Mouse (Mus musculus): ENCODE results near the gene Lsm10. TPM values are rescaled to one million over a fixed set of nuclear protein-coding genes. Genes with fewer than 3 reads are reported as not detected.

The Lsm10 gene
- polyA plus RNA-seq, 1 experiment: 13.3 TPM

DNA sequence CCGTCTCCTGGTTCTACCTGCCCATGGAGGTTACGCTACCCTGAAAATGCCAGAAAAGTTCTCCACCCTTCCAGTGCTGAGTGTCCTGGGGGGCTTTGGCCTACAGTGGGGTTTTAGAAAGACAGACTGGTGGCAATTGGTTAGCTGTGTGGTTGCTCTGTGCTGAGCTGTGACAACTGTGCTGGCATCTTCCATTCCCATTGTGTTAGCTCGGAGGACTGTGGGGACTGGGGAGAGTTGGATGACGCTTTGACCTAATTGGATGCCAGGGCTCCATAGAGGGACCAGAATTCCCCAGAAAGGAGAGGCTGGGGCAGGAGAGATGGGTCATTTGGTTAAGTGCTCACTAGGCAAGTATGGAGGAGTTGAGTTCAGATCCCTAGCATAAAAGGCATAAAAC, 37.8 kb downstream of the Lsm10 start:
- no peak overlapping the region for H3K27ac ChIP-seq (ENCODE audit: insufficient read depth, low read depth, low read length)
- H3K4me1 ChIP-seq (ENCODE audit: control insufficient read depth, insufficient read depth, insufficient read length, low read length): peaks cover 10% of the 10 kb centered on the region; the same call in 1 of the 2 replicates
- TF ChIP-seq POLR2A (IDR thresholded peaks at IDR 0.05; ENCODE audit: low read depth, low read length) (no peak), CTCF (IDR thresholded peaks at IDR 0.05; ENCODE audit: extremely low read depth, insufficient read length, insufficient replicate concordance, low read depth, low read length) (no peak)
- WGBS: 96% methylated on average over 4 of the region's 4 CpGs
- H3K36me3 ChIP-seq (ENCODE audit: control insufficient read depth, insufficient read depth, low read length): peaks cover 69% of the 10 kb centered on the region
- H3K27me3 ChIP-seq (ENCODE audit: control insufficient read depth, insufficient read depth, low read length): no peaks in the 10 kb centered on the region
- no peak overlapping the region for H3K4me3 ChIP-seq (ENCODE audit: low read depth, low read length)

DNA sequence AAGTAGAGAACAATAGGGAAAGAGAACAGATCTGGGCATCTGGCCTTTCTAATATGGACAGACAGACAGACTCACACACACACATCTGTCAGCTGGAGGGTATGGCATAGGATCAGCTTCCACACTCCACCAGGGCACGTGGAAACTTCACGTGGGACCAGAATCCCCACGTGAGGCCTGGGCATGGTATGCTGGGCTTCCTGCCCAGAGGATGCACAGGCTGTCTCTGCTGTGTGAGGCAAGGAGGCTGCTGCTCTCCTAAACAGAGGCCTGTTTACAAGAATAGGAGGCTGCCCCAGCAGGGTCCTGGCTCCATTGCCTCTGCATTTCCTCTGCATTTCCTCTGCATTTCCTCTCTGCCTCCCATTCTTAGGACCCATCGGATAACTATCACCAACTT, 38.2 kb downstream of the Lsm10 start:
- Histone ChIP-seq H3K4me3 (ENCODE audit: low read depth, low read length) (no peak overlapping the region), H3K27ac (ENCODE audit: insufficient read depth, low read depth, low read length) (no peak overlapping the region; the same call in 1 of the 2 replicates), H3K4me1 (ENCODE audit: control insufficient read depth, insufficient read depth, insufficient read length, low read length) (peaks cover 10% of the 10 kb centered on the region; the same call in 1 of the 2 replicates), H3K27me3 (ENCODE audit: control insufficient read depth, insufficient read depth, low read length) (no peaks in the 10 kb centered on the region), H3K36me3 (ENCODE audit: control insufficient read depth, insufficient read depth, low read length) (peaks cover 69% of the 10 kb centered on the region)
- WGBS: 90% methylated on average over 4 of the region's 4 CpGs
- no peak for TF ChIP-seq CTCF (IDR thresholded peaks at IDR 0.05; ENCODE audit: extremely low read depth, insufficient read length, insufficient replicate concordance, low read depth, low read length)
- TF ChIP-seq POLR2A (IDR thresholded peaks at IDR 0.05; ENCODE audit: low read depth, low read length): no peak

DNA sequence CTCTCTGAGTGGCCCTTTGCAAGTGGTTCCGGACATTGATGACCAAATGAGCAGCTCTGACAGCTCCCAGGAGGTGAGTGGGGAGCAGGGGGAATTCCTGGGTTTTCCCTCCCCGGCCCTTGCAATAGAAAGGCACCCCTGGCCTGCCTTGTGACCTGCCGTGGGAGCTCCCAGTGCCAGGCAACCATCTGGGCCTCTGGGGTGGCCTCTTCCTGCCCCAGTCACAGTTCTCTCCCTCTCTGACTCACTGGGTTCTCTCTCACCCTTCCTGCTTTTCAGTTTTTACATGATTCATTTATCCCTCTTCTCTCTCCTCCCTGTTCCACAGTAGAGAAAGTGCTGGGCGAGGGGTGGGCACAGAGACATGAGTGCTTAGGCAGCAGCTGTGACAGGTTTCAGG, 41.4 kb downstream of the Lsm10 start:
- no peak for TF ChIP-seq CTCF (IDR thresholded peaks at IDR 0.05; ENCODE audit: extremely low read depth, insufficient read length, insufficient replicate concordance, low read depth, low read length)
- no peak for TF ChIP-seq POLR2A (IDR thresholded peaks at IDR 0.05; ENCODE audit: low read depth, low read length)
- Histone ChIP-seq H3K4me1 (ENCODE audit: control insufficient read depth, insufficient read depth, insufficient read length, low read length) (no peaks in the 10 kb centered on the region; the same call in 1 of the 2 replicates), H3K27me3 (ENCODE audit: control insufficient read depth, insufficient read depth, low read length) (no peaks in the 10 kb centered on the region), H3K36me3 (ENCODE audit: control insufficient read depth, insufficient read depth, low read length) (peaks cover 58% of the 10 kb centered on the region), H3K4me3 (ENCODE audit: low read depth, low read length) (no peak overlapping the region), H3K27ac (ENCODE audit: insufficient read depth, low read depth, low read length) (no peak overlapping the region)
- 87% methylated on average over 4 of the region's 4 CpGs for WGBS

DNA sequence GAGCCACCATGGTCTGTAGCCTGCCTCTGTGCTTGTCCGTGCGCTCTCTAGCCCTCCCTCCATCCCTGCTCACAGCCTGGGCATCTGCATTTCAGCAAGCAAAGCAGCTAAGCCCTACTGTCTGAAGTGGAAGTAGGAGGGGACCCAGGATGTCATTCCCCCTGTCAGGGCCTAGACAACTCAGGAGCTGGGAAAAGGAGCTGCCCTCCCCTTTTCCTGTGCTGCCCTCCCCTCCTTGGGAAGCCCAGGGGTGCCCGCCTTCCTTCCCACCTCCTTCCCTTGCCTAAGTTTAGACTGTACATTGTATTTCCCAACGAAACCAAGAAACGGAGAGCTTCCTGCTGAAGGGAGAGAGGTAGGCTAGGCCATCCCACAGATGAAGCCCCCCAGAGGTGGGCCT, 44.6 kb downstream of the Lsm10 start:
- Histone ChIP-seq H3K27ac (ENCODE audit: insufficient read depth, low read depth, low read length) (no peak overlapping the region), H3K4me1 (ENCODE audit: control insufficient read depth, insufficient read depth, insufficient read length, low read length) (no peaks in the 10 kb centered on the region), H3K27me3 (ENCODE audit: control insufficient read depth, insufficient read depth, low read length) (no peaks in the 10 kb centered on the region), H3K36me3 (ENCODE audit: control insufficient read depth, insufficient read depth, low read length) (peaks cover 44% of the 10 kb centered on the region), H3K4me3 (ENCODE audit: low read depth, low read length) (no peak overlapping the region)
- TF ChIP-seq POLR2A (IDR thresholded peaks at IDR 0.05; ENCODE audit: low read depth, low read length) (no peak), CTCF (IDR thresholded peaks at IDR 0.05; ENCODE audit: extremely low read depth, insufficient read length, insufficient replicate concordance, low read depth, low read length) (no peak)
- WGBS: 83% methylated on average over 5 of the region's 5 CpGs

DNA sequence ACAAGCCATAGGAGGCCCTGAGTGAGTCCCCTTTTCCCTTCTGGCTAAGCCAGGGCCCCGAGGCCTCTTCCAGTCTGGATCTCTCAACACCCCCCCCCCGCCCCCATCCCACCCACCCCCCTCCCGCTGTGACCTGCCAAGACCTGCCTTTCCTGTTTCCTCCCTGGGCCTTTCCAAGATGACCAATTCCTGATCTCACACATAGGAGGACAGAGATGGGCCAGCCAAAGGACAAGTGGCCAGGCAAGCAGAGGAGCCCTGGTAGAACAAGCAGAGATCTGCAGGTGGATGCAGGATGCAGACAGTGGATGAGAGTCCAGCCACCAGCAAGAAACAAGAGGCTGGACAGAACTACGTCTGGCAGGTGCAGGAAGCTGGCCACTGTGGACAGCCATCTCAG, 49.0 kb downstream of the Lsm10 start:
- WGBS: 32% methylated on average over 4 of the region's 4 CpGs
- H3K36me3 ChIP-seq (ENCODE audit: control insufficient read depth, insufficient read depth, low read length): peaks cover 4% of the 10 kb centered on the region
- no peak overlapping the region for H3K4me3 ChIP-seq (ENCODE audit: low read depth, low read length)
- 0 out of 2 replicates have a peak, but pooled peaks cover 3% of the 10 kb centered on the region for H3K27me3 ChIP-seq (ENCODE audit: control insufficient read depth, insufficient read depth, low read length)
- TF ChIP-seq POLR2A (IDR thresholded peaks at IDR 0.05; ENCODE audit: low read depth, low read length) (no peak), CTCF (IDR thresholded peaks at IDR 0.05; ENCODE audit: extremely low read depth, insufficient read length, insufficient replicate concordance, low read depth, low read length) (no peak)
- H3K27ac ChIP-seq (ENCODE audit: insufficient read depth, low read depth, low read length): no peak overlapping the region
- peaks cover 7% of the 10 kb centered on the region; the same call in 1 of the 2 replicates for H3K4me1 ChIP-seq (ENCODE audit: control insufficient read depth, insufficient read depth, insufficient read length, low read length)

DNA sequence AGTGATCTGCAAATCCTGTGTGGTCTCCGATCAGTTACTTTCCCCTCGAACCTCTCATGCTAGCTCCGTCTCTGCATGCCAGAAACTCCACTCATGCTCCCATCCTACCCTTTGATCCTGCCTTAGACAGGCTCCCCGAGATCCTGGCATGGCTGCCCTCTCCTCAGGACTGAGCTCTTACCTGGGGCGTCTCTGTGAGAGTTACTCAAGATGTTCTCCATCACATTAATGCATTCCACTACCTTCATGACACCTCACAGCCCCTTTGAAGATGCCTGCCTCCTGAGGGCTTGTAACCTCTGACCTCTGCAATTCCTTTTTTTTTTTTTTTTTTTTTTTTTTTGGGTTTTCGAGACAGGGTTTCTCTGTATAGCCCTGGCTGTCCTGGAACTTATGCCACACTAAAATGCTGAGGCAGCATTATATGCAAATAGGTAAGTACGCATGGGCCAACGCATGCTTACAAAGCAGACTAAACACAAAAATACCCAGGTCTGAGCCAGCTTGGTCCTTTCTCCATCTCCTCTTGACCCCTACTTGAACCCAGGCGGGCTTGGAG, 50.6 kb downstream of the Lsm10 start:
- no peak overlapping the region for H3K4me3 ChIP-seq (ENCODE audit: low read depth, low read length)
- H3K4me1 ChIP-seq (ENCODE audit: control insufficient read depth, insufficient read depth, insufficient read length, low read length): peaks cover 7% of the 10 kb centered on the region; the same call in 1 of the 2 replicates
- peaks cover 3% of the 10 kb centered on the region; the same call in 1 of the 2 replicates for H3K36me3 ChIP-seq (ENCODE audit: control insufficient read depth, insufficient read depth, low read length)
- H3K27me3 ChIP-seq (ENCODE audit: control insufficient read depth, insufficient read depth, low read length): 0 out of 2 replicates have a peak, but pooled peaks cover 3% of the 10 kb centered on the region
- no peak overlapping the region; the same call in 1 of the 2 replicates for H3K27ac ChIP-seq (ENCODE audit: insufficient read depth, low read depth, low read length)
- TF ChIP-seq POLR2A (IDR thresholded peaks at IDR 0.05; ENCODE audit: low read depth, low read length) (no peak), CTCF (IDR thresholded peaks at IDR 0.05; ENCODE audit: extremely low read depth, insufficient read length, insufficient replicate concordance, low read depth, low read length) (no peak)
- WGBS: 58% methylated on average over 9 of the region's 9 CpGs

DNA sequence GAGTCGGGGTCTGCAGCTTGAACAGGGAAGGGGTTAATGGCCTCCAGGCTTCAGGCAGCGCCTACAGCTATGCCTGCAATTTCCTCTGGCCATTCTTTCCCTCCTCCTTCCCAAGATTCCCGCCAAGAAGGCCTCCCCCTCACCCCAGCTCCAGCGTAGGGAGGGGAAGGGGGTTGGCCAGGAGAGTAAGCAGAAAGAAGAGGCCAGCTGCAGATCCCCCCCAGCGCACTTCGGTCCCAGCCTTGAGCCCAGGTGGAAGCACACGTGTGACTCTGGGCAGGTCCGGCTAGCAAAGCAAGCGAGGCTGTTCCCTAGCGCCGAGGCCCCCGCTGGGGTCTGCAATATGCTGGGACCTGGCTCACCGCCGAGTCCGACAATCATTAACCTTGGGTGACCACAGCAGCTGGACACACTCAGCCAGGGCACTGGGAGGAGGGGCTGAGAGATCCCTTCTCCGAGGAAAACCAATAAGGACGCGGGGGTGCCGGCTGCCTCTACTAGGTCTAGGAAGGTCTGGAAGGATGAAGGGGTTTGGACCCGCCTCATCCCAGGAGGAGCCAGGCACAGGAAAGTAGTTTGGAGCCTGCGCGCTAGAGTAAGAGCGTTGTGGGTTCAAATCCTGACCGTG, 51.2 kb downstream of the Lsm10 start, which contains the start of gene Eva1b:
Gene Eva1b (plus strand): TSS at position 212 of the 628 bp plus-strand sequence.
- Histone ChIP-seq H3K4me1 (ENCODE audit: control insufficient read depth, insufficient read depth, insufficient read length, low read length) (peaks cover 7% of the 10 kb centered on the region; the same call in 1 of the 2 replicates), H3K27me3 (ENCODE audit: control insufficient read depth, insufficient read depth, low read length) (0 out of 2 replicates have a peak, but pooled peaks cover 3% of the 10 kb centered on the region), H3K4me3 (ENCODE audit: low read depth, low read length) (peak within 1 kb of the TSS; percentile 76), H3K27ac (ENCODE audit: insufficient read depth, low read depth, low read length) (peak within 1 kb of the TSS; percentile 74), H3K36me3 (ENCODE audit: control insufficient read depth, insufficient read depth, low read length) (peaks cover 3% of the 10 kb centered on the region; the same call in 1 of the 2 replicates)
- WGBS: 15% methylated on average over 24 of the region's 24 CpGs
- no peak for TF ChIP-seq CTCF (IDR thresholded peaks at IDR 0.05; ENCODE audit: extremely low read depth, insufficient read length, insufficient replicate concordance, low read depth, low read length)
- TF ChIP-seq POLR2A (IDR thresholded peaks at IDR 0.05; ENCODE audit: low read depth, low read length): no peak

Other genes starting within 250 kb of the Lsm10 start
- 2.1 and 2.3 TPM in 2 replicates for gene Csf3r, start 72.1 kb upstream of the Lsm10 start, polyA plus RNA-seq (2012; rRNA removed)
- 130 and 204 TPM in 2 replicates for gene Mrps15, start 49.7 kb upstream of the Lsm10 start, polyA plus RNA-seq (2012; rRNA removed)
- gene Oscp1, start 38.1 kb upstream of the Lsm10 start, polyA plus RNA-seq (2012; rRNA removed): 0.37 and 1.6 TPM in 2 replicates
- gene Stk40, start 7.3 kb downstream of the Lsm10 start, polyA plus RNA-seq (2012; rRNA removed): 14.5 and 24.0 TPM in 2 replicates
- 45.0 and 54.3 TPM in 2 replicates for gene Eva1b, start 51.1 kb downstream of the Lsm10 start, polyA plus RNA-seq (2012; rRNA removed)
- gene Sh3d21, start 66.9 kb downstream of the Lsm10 start, polyA plus RNA-seq (2012; rRNA removed): 5.2 and 6.5 TPM in 2 replicates
- 10.0 and 22.1 TPM in 2 replicates for gene Thrap3, start 106.1 kb downstream of the Lsm10 start, polyA plus RNA-seq (2012; rRNA removed)
- gene Map7d1, start 159.7 kb downstream of the Lsm10 start, polyA plus RNA-seq (2012; rRNA removed): 40.2 and 47.3 TPM in 2 replicates
- 12.6 and 21.4 TPM in 2 replicates for gene Trappc3, start 165.7 kb downstream of the Lsm10 start, polyA plus RNA-seq (2012; rRNA removed)
- gene Col8a2, start 190.2 kb downstream of the Lsm10 start, polyA plus RNA-seq (2012; rRNA removed): 0.55 and 0.77 TPM in 2 replicates
- gene Adprhl2, start 225.1 kb downstream of the Lsm10 start, polyA plus RNA-seq (2012; rRNA removed): 25.3 and 33.9 TPM in 2 replicates
- gene Tekt2, start 229.1 kb downstream of the Lsm10 start, polyA plus RNA-seq (2012; rRNA removed): 0.38 and 1.0 TPM in 2 replicates